Mouse (Mus musculus) erythroblast, embryonic 14.5 days (primary cell): ENCODE data around the gene Asb18.

Experiments used
- GATA1 ChIP-seq: IDR thresholded peaks from 2 replicates; pipeline ENCODE4 v1.6.1; 2012; ENCODE audit warnings: low read length, inconsistent platforms, mixed read lengths
- TAL1 ChIP-seq: IDR thresholded peaks from 3 replicates; pipeline ENCODE4 v1.6.1; 2012; ENCODE audit warnings: low read length, inconsistent platforms, mixed read lengths

DNA sequence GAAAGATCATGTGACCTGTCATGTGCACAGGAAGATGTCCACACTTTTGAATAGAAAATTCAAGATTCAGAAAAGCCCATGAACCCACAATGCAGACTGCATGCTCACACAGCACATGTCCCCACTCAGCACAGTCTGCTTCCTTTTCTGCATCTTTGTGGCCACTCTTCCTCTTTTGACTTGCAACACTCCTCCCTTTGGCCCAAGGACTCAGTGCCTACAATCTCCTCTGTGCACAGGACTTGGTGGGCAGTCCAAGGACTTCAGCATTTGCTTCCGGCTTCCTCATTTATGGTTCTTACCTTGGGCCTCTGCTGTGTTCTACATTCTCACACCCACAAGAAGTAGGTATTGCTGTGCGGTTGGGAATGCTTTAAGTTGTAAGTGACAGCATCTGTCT, 112.2 kb downstream of the Asb18 start:
- TF ChIP-seq GATA1, result no peak
- no peak for TF ChIP-seq TAL1
